Mouse (Mus musculus): Measurements from ENCODE around the gene Pde5a. TPM values are rescaled to one million over a fixed set of nuclear protein-coding genes. Genes with fewer than 3 reads are reported as not detected.

The Pde5a gene
- polyA plus RNA-seq, 1 experiment from 2014 or later, result 16.6 TPM

DNA sequence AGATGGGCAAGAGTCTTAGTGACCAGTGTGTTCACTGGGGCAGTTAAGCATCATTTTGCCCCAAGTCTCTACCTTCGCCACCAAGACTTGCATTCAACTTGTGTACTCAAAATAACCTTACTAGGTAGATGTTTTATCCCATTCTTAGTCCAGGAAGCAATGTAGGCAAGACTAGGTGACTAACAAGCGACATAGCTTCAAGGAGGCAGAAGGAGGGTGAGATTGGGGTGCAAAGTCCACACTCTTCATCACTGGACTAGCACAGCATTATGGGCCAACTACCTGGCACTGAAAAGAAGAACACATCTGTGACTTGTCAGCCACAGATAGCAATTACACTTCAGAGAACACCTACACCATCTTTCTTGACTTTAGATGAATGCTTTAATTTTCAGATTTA lies 148.1 kb downstream of the Pde5a start:
- no peaks in the 10 kb centered on the region for H3K4me1 ChIP-seq (ENCODE audit: insufficient read depth, low read depth, low read length)
- 89% methylated on average over 2 of the region's 2 CpGs for WGBS
- H3K27me3 ChIP-seq (replicated peaks; ENCODE audit: insufficient read depth, low read length), result no peaks in the 10 kb centered on the region
- no peaks in the 10 kb centered on the region for H3K9me3 ChIP-seq (ENCODE audit: low read length)
- H3K4me3 ChIP-seq (ENCODE audit: low read depth, low read length), result no peak overlapping the region
- H3K27ac ChIP-seq (ENCODE audit: low read length), result no peak overlapping the region
- H3K4me2 ChIP-seq (replicated peaks; ENCODE audit: low read depth, low read length), result no peak overlapping the region
- no peak for DNase-seq (ENCODE audit: low spot score)
- no peak for ATAC-seq
- TF ChIP-seq EP300 (IDR thresholded peaks at IDR 0.05), result no peak
- no peak for TF ChIP-seq CTCF (IDR thresholded peaks at IDR 0.05)
- no peak overlapping the region for H3K9ac ChIP-seq (replicated peaks; ENCODE audit: low read depth)
- no peaks in the 10 kb centered on the region for H3K36me3 ChIP-seq (ENCODE audit: insufficient read depth, low read length)

DNA sequence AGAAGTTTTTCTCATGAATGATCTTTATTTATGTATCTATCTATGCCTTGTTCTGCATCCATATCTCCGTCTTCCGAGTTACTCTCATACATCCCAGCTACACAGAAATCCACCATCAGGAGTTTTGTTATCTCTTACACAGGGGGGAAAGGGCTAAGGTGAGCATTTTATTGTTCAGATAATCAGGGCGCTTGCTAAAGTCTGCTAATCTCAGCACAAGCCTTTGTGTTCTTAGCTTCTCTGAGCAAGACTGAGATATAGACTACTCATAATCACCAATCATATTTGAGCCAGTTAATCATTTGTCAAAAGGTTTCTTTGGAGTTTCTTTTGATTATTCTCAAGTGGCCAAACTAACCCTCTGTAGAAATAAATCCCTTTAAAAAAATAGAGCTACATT lies 148.8 kb downstream of the Pde5a start:
- Histone ChIP-seq H3K27me3 (replicated peaks; ENCODE audit: insufficient read depth, low read length) (no peaks in the 10 kb centered on the region), H3K9ac (replicated peaks; ENCODE audit: low read depth) (no peak overlapping the region), H3K4me3 (ENCODE audit: low read depth, low read length) (no peak overlapping the region), H3K27ac (ENCODE audit: low read length) (no peak overlapping the region), H3K9me3 (ENCODE audit: low read length) (no peaks in the 10 kb centered on the region), H3K4me1 (ENCODE audit: insufficient read depth, low read depth, low read length) (no peaks in the 10 kb centered on the region), H3K4me2 (replicated peaks; ENCODE audit: low read depth, low read length) (no peak overlapping the region), H3K36me3 (ENCODE audit: insufficient read depth, low read length) (no peaks in the 10 kb centered on the region)
- TF ChIP-seq EP300 (IDR thresholded peaks at IDR 0.05) (no peak), CTCF (IDR thresholded peaks at IDR 0.05) (no peak)
- no peak for ATAC-seq
- DNase-seq (ENCODE audit: low spot score), result no peak
- 69% methylated on average over 3 of the region's 3 CpGs for WGBS

DNA sequence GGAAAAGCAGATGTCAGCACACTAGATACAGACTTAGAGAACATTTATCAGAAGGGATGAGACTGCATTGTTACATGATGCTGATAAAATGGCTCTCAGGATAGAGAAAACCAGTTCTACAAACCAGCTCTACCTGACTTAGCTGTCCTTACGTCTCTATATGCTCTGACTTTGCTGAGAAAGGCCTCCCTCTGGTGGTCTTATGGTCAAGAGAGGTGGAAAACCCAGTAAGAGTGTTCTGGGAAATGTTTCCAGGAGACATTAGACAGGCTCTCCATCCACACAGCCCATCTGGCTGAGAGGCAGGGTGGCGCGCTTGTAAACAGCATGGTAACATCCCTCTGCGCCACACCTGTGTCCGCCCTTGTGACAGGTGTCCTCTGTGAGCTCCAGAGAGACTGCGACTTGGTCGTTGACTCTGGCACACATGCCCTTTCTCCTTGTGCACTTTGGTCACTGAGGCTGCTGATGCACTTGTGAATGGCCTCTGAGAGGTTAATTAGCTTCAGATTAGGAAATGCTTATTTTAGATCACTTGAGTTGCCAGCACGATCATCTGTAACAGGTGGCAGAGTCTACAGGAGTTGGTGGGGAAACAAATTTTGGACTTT lies 150.1 kb downstream of the Pde5a start:
- no peak for TF ChIP-seq CTCF (IDR thresholded peaks at IDR 0.05)
- no peak for TF ChIP-seq EP300 (IDR thresholded peaks at IDR 0.05)
- 82% methylated on average over 8 of the region's 8 CpGs for whole genome bisulfite sequencing
- Histone ChIP-seq H3K4me3 (ENCODE audit: low read depth, low read length) (no peak overlapping the region), H3K27me3 (replicated peaks; ENCODE audit: insufficient read depth, low read length) (no peaks in the 10 kb centered on the region), H3K9ac (replicated peaks; ENCODE audit: low read depth) (no peak overlapping the region), H3K4me2 (replicated peaks; ENCODE audit: low read depth, low read length) (no peak overlapping the region), H3K4me1 (ENCODE audit: insufficient read depth, low read depth, low read length) (no peaks in the 10 kb centered on the region), H3K27ac (ENCODE audit: low read length) (no peak overlapping the region), H3K36me3 (ENCODE audit: insufficient read depth, low read length) (no peaks in the 10 kb centered on the region), H3K9me3 (ENCODE audit: low read length) (no peaks in the 10 kb centered on the region)
- no peak for DNase-seq (ENCODE audit: low spot score)
- no peak for ATAC-seq

DNA sequence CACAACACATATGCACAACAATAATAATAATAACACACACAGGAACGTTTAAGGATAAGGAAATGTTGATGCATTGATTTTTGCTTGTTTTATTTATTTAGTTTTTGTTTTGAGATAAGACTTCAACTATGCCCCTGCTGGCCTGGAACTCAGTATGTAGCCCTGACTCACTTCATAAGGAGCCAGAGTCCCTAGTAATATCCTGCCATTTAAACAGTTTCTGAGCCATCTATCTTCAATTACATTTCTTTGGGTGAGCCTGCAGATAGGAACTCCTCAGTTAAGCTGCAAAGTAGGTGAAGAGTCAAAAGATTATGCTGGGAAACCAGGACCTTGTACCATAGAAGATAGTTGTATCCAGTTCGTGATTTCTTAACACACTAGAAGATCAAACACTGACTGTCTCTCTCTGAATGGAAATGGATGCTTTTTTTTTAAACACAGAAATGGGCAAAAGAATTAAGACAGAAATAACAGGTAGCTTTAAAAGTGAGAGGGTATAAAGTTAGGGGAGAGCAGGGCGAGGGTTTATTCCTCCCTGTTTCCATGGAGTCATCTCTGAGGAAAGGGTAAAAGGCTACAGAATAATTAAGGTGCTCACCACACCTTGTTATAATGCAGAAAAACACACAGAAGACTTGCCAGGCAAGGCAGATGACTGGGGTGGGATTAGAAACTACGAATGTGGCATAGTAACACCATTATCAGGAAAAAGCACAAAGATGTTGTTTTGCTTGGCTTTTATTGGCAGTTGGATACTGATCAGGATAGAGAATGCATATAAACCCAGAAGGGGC lies 159.0 kb downstream of the Pde5a start:
- no peak for DNase-seq (ENCODE audit: low spot score)
- no peaks in the 10 kb centered on the region for H3K36me3 ChIP-seq (ENCODE audit: insufficient read depth, low read length)
- no peak overlapping the region for H3K4me2 ChIP-seq (replicated peaks; ENCODE audit: low read depth, low read length)
- ATAC-seq, result no peak
- no peaks in the 10 kb centered on the region for H3K9me3 ChIP-seq (ENCODE audit: low read length)
- H3K9ac ChIP-seq (replicated peaks; ENCODE audit: low read depth), result no peak overlapping the region
- H3K4me1 ChIP-seq (ENCODE audit: insufficient read depth, low read depth, low read length), result no peaks in the 10 kb centered on the region
- no peak overlapping the region for H3K4me3 ChIP-seq (ENCODE audit: low read depth, low read length)
- no peak overlapping the region for H3K27ac ChIP-seq (ENCODE audit: low read length)
- H3K27me3 ChIP-seq (replicated peaks; ENCODE audit: insufficient read depth, low read length), result no peaks in the 10 kb centered on the region
- TF ChIP-seq CTCF (IDR thresholded peaks at IDR 0.05) (no peak), EP300 (IDR thresholded peaks at IDR 0.05) (no peak)
- 63% methylated on average over 4 of the region's 4 CpGs for WGBS

DNA sequence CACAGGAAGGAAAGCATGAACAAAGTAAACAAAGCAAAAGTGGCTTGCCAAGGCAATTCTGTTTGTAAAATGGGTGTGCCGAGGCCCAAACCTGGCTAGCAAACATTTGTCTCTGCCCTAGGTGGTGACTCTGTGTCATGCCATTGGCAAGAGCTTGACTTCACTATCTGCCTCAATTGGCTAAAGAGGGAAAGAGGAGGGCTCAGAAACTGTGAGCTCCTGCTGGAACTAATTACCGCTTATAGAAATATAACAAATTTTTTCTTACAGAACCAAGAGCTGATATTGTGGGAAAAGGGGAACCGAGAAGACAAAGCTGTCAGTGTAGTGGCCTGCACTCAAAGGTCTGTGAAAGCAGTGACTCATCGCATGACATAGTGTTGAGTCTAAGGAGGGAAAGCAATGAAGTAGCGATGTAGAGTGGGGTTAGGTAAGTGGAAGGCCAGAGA lies 159.6 kb downstream of the Pde5a start:
- 49% methylated on average over 5 of the region's 5 CpGs for WGBS
- H3K4me1 ChIP-seq (ENCODE audit: insufficient read depth, low read depth, low read length), result no peaks in the 10 kb centered on the region
- no peak overlapping the region for H3K4me2 ChIP-seq (replicated peaks; ENCODE audit: low read depth, low read length)
- DNase-seq (ENCODE audit: low spot score) (peak; percentile 57), ATAC-seq (peak; percentile 74)
- H3K9me3 ChIP-seq (ENCODE audit: low read length), result no peaks in the 10 kb centered on the region
- no peak overlapping the region for H3K27ac ChIP-seq (ENCODE audit: low read length)
- H3K9ac ChIP-seq (replicated peaks; ENCODE audit: low read depth), result no peak overlapping the region
- no peaks in the 10 kb centered on the region for H3K27me3 ChIP-seq (replicated peaks; ENCODE audit: insufficient read depth, low read length)
- no peak overlapping the region for H3K4me3 ChIP-seq (ENCODE audit: low read depth, low read length)
- TF ChIP-seq CTCF (IDR thresholded peaks at IDR 0.05), result no peak
- TF ChIP-seq EP300 (IDR thresholded peaks at IDR 0.05), result peak; percentile 53; the same call in 1 of the 2 replicates
- no peaks in the 10 kb centered on the region for H3K36me3 ChIP-seq (ENCODE audit: insufficient read depth, low read length)

DNA sequence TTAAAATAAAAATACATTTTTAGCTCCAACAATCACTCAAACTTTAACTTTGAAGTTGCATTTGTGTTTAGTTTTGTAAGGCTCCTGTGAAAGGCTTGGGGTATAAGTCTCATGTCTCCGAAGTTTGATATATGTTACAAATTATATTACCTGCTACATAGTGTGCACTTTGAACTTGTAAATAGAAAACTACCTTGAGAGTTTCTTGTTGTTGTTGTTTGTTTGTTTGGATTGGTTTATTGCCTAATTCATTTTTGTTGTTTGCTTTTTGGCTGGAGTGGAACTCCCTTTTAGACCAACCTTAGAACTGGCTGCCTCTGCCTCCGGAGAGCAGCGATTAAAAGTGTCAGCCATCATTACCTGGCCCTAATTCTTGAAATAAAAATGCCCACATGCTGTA lies 166.0 kb downstream of the Pde5a start, which contains the start of gene Fabp2:
Gene Fabp2 (plus strand): TSS at position 301 of the 400 bp plus-strand sequence.
- no peaks in the 10 kb centered on the region for H3K27me3 ChIP-seq (replicated peaks; ENCODE audit: insufficient read depth, low read length)
- TF ChIP-seq EP300 (IDR thresholded peaks at IDR 0.05), result no peak
- no peak for TF ChIP-seq CTCF (IDR thresholded peaks at IDR 0.05)
- ATAC-seq, result no peak
- no peaks in the 10 kb centered on the region for H3K4me1 ChIP-seq (ENCODE audit: insufficient read depth, low read depth, low read length)
- no peak within 1 kb of the TSS for H3K27ac ChIP-seq (ENCODE audit: low read length)
- H3K36me3 ChIP-seq (ENCODE audit: insufficient read depth, low read length), result no peaks in the 10 kb centered on the region
- WGBS, result 91% methylated on average over 3 of the region's 3 CpGs
- H3K4me3 ChIP-seq (ENCODE audit: low read depth, low read length), result no peak within 1 kb of the TSS
- no peak within 1 kb of the TSS for H3K9ac ChIP-seq (replicated peaks; ENCODE audit: low read depth)
- no peaks in the 10 kb centered on the region for H3K9me3 ChIP-seq (ENCODE audit: low read length)
- DNase-seq (ENCODE audit: low spot score), result no peak
- no peak within 1 kb of the TSS for H3K4me2 ChIP-seq (replicated peaks; ENCODE audit: low read depth, low read length)
